Mouse (Mus musculus) MEL (cell line): Measurements from ENCODE around the gene Cfap54. TPM values are rescaled to one million over a fixed set of nuclear protein-coding genes. Genes with fewer than 3 reads are reported as not detected.

Source experiments
- DNase-seq: peaks from one replicate; pipeline ENCODE4 v3.0.0; 2011; ENCODE audit warnings: low read depth, low spot score
- H3K27ac ChIP-seq: 2 replicates; pipeline ENCODE4 v1.5.1; 2012; ENCODE audit warnings: low read depth, mild to moderate bottlenecking, control low read depth, low read length, moderate library complexity; ENCODE audit not compliant: control insufficient read depth
- H3K27me3 ChIP-seq, 2 experiments: fragments of 150-350 bp in 1 of 2; sonication (generic) in 1 of 2; 2 replicates each; pipeline ENCODE4 v1.6.1; 2012; ENCODE audit warnings: low read length in 2 of 2, mild to moderate bottlenecking in 2 of 2, improper control_type of control experiment in 1 of 2, moderate library complexity in 1 of 2; ENCODE audit not compliant: insufficient read depth in 2 of 2, control insufficient read depth in 1 of 2
- H3K36me3 ChIP-seq, 2 experiments: 2 replicates each; pipeline ENCODE4 v1.6.1; 2012 to 2014; ENCODE audit warnings: low read length in 2 of 2, improper control_type of control experiment in 1 of 2, inconsistent platforms in 1 of 2, mild to moderate bottlenecking in 1 of 2; ENCODE audit not compliant: insufficient read depth in 2 of 2, control insufficient read depth in 1 of 2
- H3K4me1 ChIP-seq, 2 experiments: fragments of 150-350 bp in 1 of 2; sonication (generic) in 1 of 2; 2 replicates each; pipeline ENCODE4 v1.6.1; 2012; ENCODE audit warnings: low read length in 2 of 2, improper control_type of control experiment in 1 of 2, mild to moderate bottlenecking in 1 of 2; ENCODE audit not compliant: insufficient read depth in 2 of 2, control insufficient read depth in 1 of 2
- H3K4me3 ChIP-seq, 2 experiments: fragments of 150-350 bp in 1 of 2; sonication (generic) in 1 of 2; 2 replicates each; pipeline ENCODE4 v1.5.1; 2012; ENCODE audit warnings: low read depth in 2 of 2, low read length in 2 of 2, mild to moderate bottlenecking in 2 of 2, moderate library complexity in 2 of 2, control low read depth in 1 of 2, improper control_type of control experiment in 1 of 2; ENCODE audit not compliant: control insufficient read depth in 1 of 2, insufficient read depth in 1 of 2
- H3K79me2 ChIP-seq: 2 replicates; pipeline ENCODE4 v1.6.1; 2012; ENCODE audit warnings: mild to moderate bottlenecking, low read length, moderate library complexity; ENCODE audit not compliant: control insufficient read depth, poor library complexity, insufficient read depth
- H3K9ac ChIP-seq: 2 replicates; pipeline ENCODE4 v1.6.1; 2012; ENCODE audit warnings: low read depth, mild to moderate bottlenecking, control low read depth, low read length, moderate library complexity; ENCODE audit not compliant: control insufficient read depth, poor library complexity, severe bottlenecking
- H3K9me3 ChIP-seq: fragments of 150-350 bp; sonication (generic); replicated peaks from 2 replicates; pipeline ENCODE4 v1.6.1; 2012; ENCODE audit warnings: mild to moderate bottlenecking, low read length, improper control_type of control experiment, moderate library complexity; ENCODE audit not compliant: insufficient read depth
- BHLHE40 ChIP-seq: IDR thresholded peaks from 2 replicates; pipeline ENCODE4 v1.6.1; 2012; ENCODE audit warnings: low read depth, mild to moderate bottlenecking, inconsistent platforms, low read length, improper control_type of control experiment, borderline replicate concordance
- CHD1 ChIP-seq: IDR thresholded peaks from 2 replicates; pipeline ENCODE4 v1.6.1; 2012; ENCODE audit warnings: low read depth, mild to moderate bottlenecking, inconsistent platforms, low read length, improper control_type of control experiment
- CHD2 ChIP-seq: IDR thresholded peaks from 2 replicates; pipeline ENCODE4 v1.6.1; 2011; ENCODE audit warnings: low read length, improper control_type of control experiment
- CTCF ChIP-seq, 3 experiments: IDR thresholded peaks in 2 of 3; conservative IDR thresholded peaks in 1 of 3; 2 replicates each; pipeline ENCODE4 v1.5.1; 2011 to 2012; ENCODE audit warnings: low read length in 3 of 3, low read depth in 2 of 3, mild to moderate bottlenecking in 2 of 3, improper control_type of control experiment in 1 of 3, inconsistent platforms in 1 of 3, mixed read lengths in 1 of 3, moderate library complexity in 1 of 3; ENCODE audit not compliant: control insufficient read depth in 1 of 3, insufficient read depth in 1 of 3, poor library complexity in 1 of 3, severe bottlenecking in 1 of 3
- EP300 ChIP-seq, 2 experiments: IDR thresholded peaks; 2 replicates each; pipeline ENCODE4 v1.6.1; 2011; ENCODE audit warnings: improper control_type of control experiment in 2 of 2, low read length in 2 of 2, low read depth in 1 of 2, mild to moderate bottlenecking in 1 of 2
- ETS1 ChIP-seq: IDR thresholded peaks from 2 replicates; pipeline ENCODE4 v1.6.1; 2012; ENCODE audit warnings: low read depth, mild to moderate bottlenecking, inconsistent platforms, low read length, improper control_type of control experiment, moderate library complexity
- GATA1 ChIP-seq: IDR thresholded peaks from 2 replicates; pipeline ENCODE4 v1.6.1; 2011; ENCODE audit warnings: low read depth, low read length, improper control_type of control experiment
- HCFC1 ChIP-seq: IDR thresholded peaks from 2 replicates; pipeline ENCODE4 v1.6.1; 2012; ENCODE audit warnings: low read depth, mild to moderate bottlenecking, inconsistent platforms, low read length, improper control_type of control experiment, moderate library complexity
- MAX ChIP-seq: IDR thresholded peaks from 2 replicates; pipeline ENCODE4 v1.6.1; 2011; ENCODE audit warnings: low read length, improper control_type of control experiment
- MAZ ChIP-seq: IDR thresholded peaks from 2 replicates; pipeline ENCODE4 v1.6.1; 2012; ENCODE audit warnings: low read depth, mild to moderate bottlenecking, inconsistent platforms, low read length, improper control_type of control experiment
- MEF2A ChIP-seq: IDR thresholded peaks from 2 replicates; pipeline ENCODE4 v1.6.1; 2014; ENCODE audit warnings: low read depth, mild to moderate bottlenecking, inconsistent platforms, low read length, improper control_type of control experiment; ENCODE audit not compliant: poor library complexity, insufficient replicate concordance, severe bottlenecking; ENCODE audit errors: extremely low read depth
- MXI1 ChIP-seq: IDR thresholded peaks from 2 replicates; pipeline ENCODE4 v1.6.1; 2011; ENCODE audit warnings: mild to moderate bottlenecking, low read depth, low read length, improper control_type of control experiment
- MYB ChIP-seq: IDR thresholded peaks from 2 replicates; pipeline ENCODE4 v1.6.1; 2011; ENCODE audit warnings: mild to moderate bottlenecking, low read depth, low read length, improper control_type of control experiment
- MYC ChIP-seq: IDR thresholded peaks from 2 replicates; pipeline ENCODE4 v1.6.1; 2011; ENCODE audit warnings: low read depth, mild to moderate bottlenecking, low read length, improper control_type of control experiment, moderate library complexity
- NELFE ChIP-seq: IDR thresholded peaks from 2 replicates; pipeline ENCODE4 v1.6.1; 2011; ENCODE audit warnings: low read depth, low read length, improper control_type of control experiment
- NRF1 ChIP-seq: IDR thresholded peaks from 2 replicates; pipeline ENCODE4 v1.6.1; 2014; ENCODE audit warnings: low read depth, mild to moderate bottlenecking, inconsistent platforms, low read length, improper control_type of control experiment, moderate library complexity; ENCODE audit not compliant: poor library complexity, insufficient read depth, severe bottlenecking
- POLR2AphosphoS2 ChIP-seq: IDR thresholded peaks from 2 replicates; pipeline ENCODE4 v1.6.1; 2011; ENCODE audit warnings: low read length, improper control_type of control experiment
- RCOR1 ChIP-seq: IDR thresholded peaks from 2 replicates; pipeline ENCODE4 v1.6.1; 2012; ENCODE audit warnings: low read depth, mild to moderate bottlenecking, inconsistent platforms, low read length, improper control_type of control experiment
- SIN3A ChIP-seq: IDR thresholded peaks from 2 replicates; pipeline ENCODE4 v1.6.1; 2012; ENCODE audit warnings: low read length, improper control_type of control experiment, inconsistent platforms
- TAL1 ChIP-seq: IDR thresholded peaks from 2 replicates; pipeline ENCODE4 v1.6.1; 2012; ENCODE audit warnings: mild to moderate bottlenecking, inconsistent platforms, low read length, moderate library complexity, mixed read lengths
- TBP ChIP-seq: IDR thresholded peaks from 2 replicates; pipeline ENCODE4 v1.8.0; 2011; ENCODE audit warnings: low read depth, low read length, improper control_type of control experiment
- TCF12 ChIP-seq: IDR thresholded peaks from 2 replicates; pipeline ENCODE4 v1.6.1; 2014; ENCODE audit warnings: low read depth, mild to moderate bottlenecking, inconsistent platforms, low read length, improper control_type of control experiment, moderate library complexity
- USF1 ChIP-seq: IDR thresholded peaks from 2 replicates; pipeline ENCODE4 v1.6.1; 2014; ENCODE audit warnings: low read depth, mild to moderate bottlenecking, inconsistent platforms, low read length, improper control_type of control experiment, moderate library complexity
- USF2 ChIP-seq, 2 experiments: IDR thresholded peaks; 2 replicates each; pipeline ENCODE4 v1.6.1; 2011 to 2012; ENCODE audit warnings: improper control_type of control experiment in 2 of 2, low read length in 2 of 2, borderline replicate concordance in 1 of 2, inconsistent platforms in 1 of 2, low read depth in 1 of 2, mild to moderate bottlenecking in 1 of 2; ENCODE audit not compliant: insufficient read depth in 1 of 2
- ZNF384 ChIP-seq: IDR thresholded peaks from 2 replicates; pipeline ENCODE4 v1.6.1; 2012; ENCODE audit warnings: low read depth, mild to moderate bottlenecking, inconsistent platforms, low read length, improper control_type of control experiment
- polyA plus RNA-seq, 2 experiments: library from polyadenylated mRNA; stranded (reverse) in 1 of 2; unstranded in 1 of 2; fragments of >175 nt in 1 of 2; fragments of >200 nt in 1 of 2; gene quantifications; 2 replicates each; pipeline versions ENCODE4 v1.2.1 to v1.2.4; 2012; ENCODE audit warnings: low replicate concordance in 2 of 2, low read depth in 1 of 2; ENCODE audit not compliant: insufficient read length in 2 of 2, insufficient read depth in 1 of 2, missing spikeins in 1 of 2
- total RNA-seq: library from RNA; depleted of rRNA; stranded (reverse); fragments of 300-350 nt; gene quantifications from 2 replicates; pipeline ENCODE4 v1.2.3, GENCODE M21; 2012

Cfap54 gene
- total and polyA plus RNA-seq, 3 experiments = 2.0 to 2.7 TPM; not detected in 1

DNA sequence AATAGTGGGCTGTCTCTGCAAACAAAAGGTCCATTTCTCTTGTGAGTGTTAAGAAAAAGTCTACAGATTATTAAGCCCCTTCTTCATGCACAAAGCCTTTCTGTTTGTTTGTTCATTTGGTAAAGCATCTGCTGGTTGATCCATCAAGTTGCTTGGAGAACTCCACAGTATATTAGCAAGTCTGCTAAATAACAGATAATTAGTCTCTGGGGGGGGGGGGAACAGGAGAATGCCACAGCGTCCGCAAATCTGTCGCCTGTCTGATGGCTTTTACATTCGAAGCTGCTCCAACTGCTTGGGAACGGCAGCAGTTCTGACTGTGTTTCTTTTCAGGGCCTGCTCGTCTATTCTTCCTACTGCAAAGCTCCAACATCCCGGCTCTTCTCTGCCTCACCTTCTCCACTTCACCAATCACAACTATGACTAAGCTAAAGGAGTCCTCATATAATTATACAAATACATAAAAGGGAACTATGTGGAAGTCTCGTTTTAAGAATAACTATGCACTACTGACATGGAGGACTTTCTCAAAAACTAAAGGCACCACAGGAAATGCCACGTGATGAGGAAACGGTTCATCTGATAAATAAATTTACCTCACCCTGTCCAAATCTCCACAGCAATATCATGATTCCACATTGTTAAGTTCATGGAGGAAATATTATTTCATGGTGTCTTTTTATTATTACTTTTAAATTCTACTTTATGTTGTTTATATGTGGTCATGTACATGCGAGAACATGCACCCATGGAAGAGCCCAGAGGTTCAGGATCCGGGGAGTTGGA, 41.2 kb upstream of the Cfap54 start:
- peak; percentile 79 for DNase-seq
- TF ChIP-seq MEF2A (no peak), TCF12 (0 out of 2 replicates have a peak, but pooled peaks have one; percentile 27), RCOR1 (peak; percentile 53; the same call in 1 of the 2 replicates), NRF1 (no peak), NELFE (0 out of 2 replicates have a peak, but pooled peaks have one; percentile 23), USF2 (IDR thresholded peaks at IDR 0.05; ENCODE audit: borderline replicate concordance in 1 of 2, insufficient read depth in 1 of 2, low read depth in 1 of 2, low read length in 2 of 2) (peak in 1 of 2 experiments; percentile 65; a peak in 1 of 4 replicates), CHD1 (0 out of 2 replicates have a peak, but pooled peaks have one; percentile 62), SIN3A (peak; percentile 65; the same call in 1 of the 2 replicates), MYC (peak; percentile 85), USF1 (peak; percentile 93), POLR2AphosphoS2 (no peak), CHD2 (no peak), MYB (peak; percentile 61; the same call in 1 of the 2 replicates), CTCF (IDR thresholded peaks at IDR 0.05 in 2 of 3, conservative IDR thresholded peaks at IDR 0.05 in 1 of 3; ENCODE audit: control insufficient read depth in 1 of 3, insufficient read depth in 1 of 3, low read depth in 2 of 3, low read length in 3 of 3, poor library complexity in 1 of 3, severe bottlenecking in 1 of 3) (no peak), TBP (no peak; the same call in 1 of the 2 replicates), ETS1 (peak; percentile 86), GATA1 (peak; percentile 73), HCFC1 (no peak), EP300 (IDR thresholded peaks at IDR 0.05; ENCODE audit: low read depth in 1 of 2, low read length in 2 of 2) (peak; percentile 71 to 84), MAX (peak; percentile 88), TAL1 (no peak), ZNF384 (no peak), BHLHE40 (peak; percentile 97), MXI1 (peak; percentile 64; the same call in 1 of the 2 replicates), MAZ (no peak)
- Histone ChIP-seq H3K79me2 (no peaks in the 10 kb centered on the region), H3K4me3 (peak overlapping the region in 1 of 2 experiments; percentile 5; a peak in 2 of 4 replicates), H3K36me3 (peaks cover 0 to 59% of the 10 kb centered on the region in 2 experiments; a peak in 2 of 4 replicates), H3K4me1 (peaks cover 24 to 50% of the 10 kb centered on the region in 2 experiments), H3K9me3 (no peaks in the 10 kb centered on the region), H3K9ac (peak overlapping the region; percentile 49), H3K27ac (peak overlapping the region; percentile 91), H3K27me3 (no peaks in the 10 kb centered on the region)
